Mouse (Mus musculus): ENCODE results near the gene Tor4a. TPM values are rescaled to one million over a fixed set of nuclear protein-coding genes. Genes with fewer than 3 reads are reported as not detected.

The Tor4a gene
- total and polyA plus RNA-seq, 3 experiments, result 12.6 to 20.4 (median 15.3) TPM

DNA sequence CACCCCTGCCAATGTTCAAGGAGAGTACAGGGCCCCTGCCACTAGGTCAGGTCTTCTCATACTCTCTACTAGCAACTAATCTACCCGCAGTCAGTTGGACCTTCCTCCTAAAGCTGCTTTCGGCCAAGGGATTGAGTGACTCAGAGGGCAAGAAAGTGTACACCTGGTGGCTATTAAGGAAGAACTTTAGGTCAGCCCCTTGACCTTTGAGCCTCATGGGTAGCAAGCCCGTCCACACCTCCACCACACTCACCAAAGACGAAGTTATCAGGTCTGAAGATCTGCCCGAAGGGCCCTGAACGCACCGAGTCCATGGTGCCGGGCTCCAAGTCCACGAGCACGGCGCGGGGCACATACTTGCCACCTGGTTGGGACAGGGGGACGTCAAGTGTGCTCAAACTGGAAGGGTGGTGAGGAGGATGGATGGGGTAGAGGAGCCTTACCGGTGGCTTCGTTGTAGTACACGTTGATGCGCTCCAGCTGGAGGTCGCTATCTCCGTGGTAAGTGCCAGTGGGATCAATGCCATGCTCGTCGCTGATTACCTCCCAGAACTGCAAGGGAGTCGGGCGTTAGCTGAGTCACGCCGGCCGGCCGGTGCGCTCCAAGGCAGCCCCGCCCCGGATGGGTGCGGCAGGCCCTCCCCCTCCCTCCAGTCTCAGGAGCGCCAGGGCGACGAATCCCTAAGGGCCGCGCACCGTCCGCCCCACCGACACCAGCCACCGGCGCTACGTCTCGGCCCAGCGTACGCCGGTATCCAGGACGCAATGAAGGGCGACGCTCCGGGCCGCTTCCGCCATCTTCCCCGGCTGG lies 27.2 kb upstream of the Tor4a start:
- DNase-seq (ENCODE audit: extremely low read depth), result peak; percentile 79
- dilution Hi-C loops (cut with MboI; ENCODE audit: extremely low pct_ligation_motif_present, extremely low pct_unique_long_range_greater_than_20kb, low sequenced_read_pairs) (no loop called here), in situ Hi-C loops (cut with MboI; ENCODE audit: low pct_ligation_motif_present, low pct_unique_long_range_greater_than_20kb, low sequenced_read_pairs) (no loop called here)
- TF ChIP-seq ZKSCAN1 (IDR thresholded peaks at IDR 0.05; ENCODE audit: borderline replicate concordance, low read depth, low read length) (no peak), RAD21 (IDR thresholded peaks at IDR 0.05; ENCODE audit: low read depth, low read length) (no peak), MAX (IDR thresholded peaks at IDR 0.05; ENCODE audit: low read length) (peak; percentile 41; the same call in 1 of the 2 replicates), JUN (IDR thresholded peaks at IDR 0.05; ENCODE audit: insufficient read depth, low read depth, low read length) (no peak), MXI1 (IDR thresholded peaks at IDR 0.05; ENCODE audit: low read depth, low read length) (peak; percentile 94), MAFK (IDR thresholded peaks at IDR 0.05; ENCODE audit: insufficient replicate concordance, low read length) (peak; percentile 45; the same call in 1 of the 2 replicates), UBTF (IDR thresholded peaks at IDR 0.05; ENCODE audit: low read depth, low read length) (peak; percentile 23; the same call in 1 of the 2 replicates), ELF1 (IDR thresholded peaks at IDR 0.05; ENCODE audit: low read depth, low read length) (peak; percentile 34; the same call in 1 of the 2 replicates), RCOR1 (conservative IDR thresholded peaks at IDR 0.05; ENCODE audit: low read depth, low read length) (no peak), MAZ (IDR thresholded peaks at IDR 0.05; ENCODE audit: low read depth, low read length) (0 out of 2 replicates have a peak, but pooled peaks have one; percentile 41)
- Histone ChIP-seq H3K4me3 (replicated peaks in 1 of 3; ENCODE audit: low read depth in 2 of 3, low read length in 2 of 3, poor library complexity in 1 of 3) (peak overlapping the region; percentile 64 to 99 (median 82)), H3K27ac (ENCODE audit: insufficient read depth, low read depth) (peak overlapping the region; percentile 98), H3K9me3 (replicated peaks; ENCODE audit: low read length) (no peaks in the 10 kb centered on the region), H3K36me3 (replicated peaks in 1 of 2; ENCODE audit: control insufficient read depth in 1 of 2, insufficient read depth in 1 of 2, low read length in 1 of 2) (peaks cover 22 to 26% of the 10 kb centered on the region in 2 experiments), H3K4me2 (ENCODE audit: insufficient read depth, low read depth, poor library complexity, severe bottlenecking) (peak overlapping the region; percentile 53), H3K4me1 (ENCODE audit: control insufficient read depth in 1 of 2, insufficient read depth in 2 of 2) (peaks cover 13 to 31% of the 10 kb centered on the region in 2 experiments; a peak in 3 of 4 replicates), H3K27me3 (replicated peaks) (peaks cover under 1% of the 10 kb centered on the region), H3K79me2 (replicated peaks; ENCODE audit: control insufficient read depth, extremely low read depth, insufficient read depth, poor library complexity, severe bottlenecking) (peaks cover 9% of the 10 kb centered on the region), H3K9ac (ENCODE audit: insufficient read depth, low read depth) (peak overlapping the region; percentile 92)

DNA sequence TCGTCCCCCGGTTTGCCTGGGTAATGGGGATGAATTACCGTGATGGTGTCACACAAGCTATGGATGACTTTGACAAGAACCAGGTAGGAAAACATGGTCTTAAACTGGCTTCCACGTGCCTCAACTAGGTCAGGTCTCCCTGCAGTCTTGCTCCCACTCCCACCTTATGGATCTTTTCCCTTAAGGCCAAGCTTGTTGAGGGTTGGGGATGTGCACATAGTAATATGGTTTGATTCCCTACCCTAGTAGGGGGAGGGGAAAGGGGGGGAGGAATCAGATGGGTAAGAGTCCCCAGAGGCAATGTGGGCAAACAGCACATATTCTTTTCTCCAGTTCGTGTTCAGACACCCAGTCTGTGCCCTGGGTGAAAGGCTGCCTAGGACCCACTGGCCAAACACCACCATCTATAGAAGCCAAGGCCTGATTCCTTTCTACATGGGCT lies 24.7 kb upstream of the Tor4a start:
- dilution Hi-C loops (cut with MboI; ENCODE audit: extremely low pct_ligation_motif_present, extremely low pct_unique_long_range_greater_than_20kb, low sequenced_read_pairs), result no loop called here
- Histone ChIP-seq H3K27ac (ENCODE audit: insufficient read depth, low read depth) (no peak overlapping the region), H3K4me3 (replicated peaks in 1 of 3; ENCODE audit: low read depth in 2 of 3, low read length in 2 of 3, poor library complexity in 1 of 3) (no peak overlapping the region), H3K4me2 (ENCODE audit: insufficient read depth, low read depth, poor library complexity, severe bottlenecking) (no peak overlapping the region), H3K9ac (ENCODE audit: insufficient read depth, low read depth) (no peak overlapping the region), H3K9me3 (replicated peaks; ENCODE audit: low read length) (no peaks in the 10 kb centered on the region), H3K36me3 (replicated peaks in 1 of 2; ENCODE audit: control insufficient read depth in 1 of 2, insufficient read depth in 1 of 2, low read length in 1 of 2) (peaks cover 22 to 26% of the 10 kb centered on the region in 2 experiments), H3K4me1 (ENCODE audit: control insufficient read depth in 1 of 2, insufficient read depth in 2 of 2) (peaks cover 9 to 18% of the 10 kb centered on the region in 2 experiments; a peak in 3 of 4 replicates), H3K79me2 (replicated peaks; ENCODE audit: control insufficient read depth, extremely low read depth, insufficient read depth, poor library complexity, severe bottlenecking) (peaks cover 9% of the 10 kb centered on the region), H3K27me3 (replicated peaks) (no peaks in the 10 kb centered on the region)
- in situ Hi-C loops (cut with MboI; ENCODE audit: low pct_ligation_motif_present, low pct_unique_long_range_greater_than_20kb, low sequenced_read_pairs), result no loop called here
- no peak for DNase-seq (ENCODE audit: extremely low read depth)
- TF ChIP-seq NRF1 (IDR thresholded peaks at IDR 0.05; ENCODE audit: low read depth, low read length), result no peak
- TF ChIP-seq RAD21 (IDR thresholded peaks at IDR 0.05; ENCODE audit: low read depth, low read length), result no peak
- TF ChIP-seq POLR2AphosphoS2 (IDR thresholded peaks at IDR 0.05; ENCODE audit: low read depth, low read length), result peak; percentile 97
- no peak for TF ChIP-seq CHD1 (IDR thresholded peaks at IDR 0.05; ENCODE audit: low read depth, low read length)
- no peak for TF ChIP-seq CTCF (conservative IDR thresholded peaks at IDR 0.05 in 1 of 2, IDR thresholded peaks at IDR 0.05 in 1 of 2; ENCODE audit: low read depth in 2 of 2, low read length in 2 of 2)
- TF ChIP-seq ZC3H11A (IDR thresholded peaks at IDR 0.05; ENCODE audit: low read depth, low read length), result no peak
- no peak for TF ChIP-seq KAT2A (IDR thresholded peaks at IDR 0.05; ENCODE audit: insufficient replicate concordance, low read length)
- TF ChIP-seq SMC3 (IDR thresholded peaks at IDR 0.05; ENCODE audit: low read depth, low read length), result no peak
- TF ChIP-seq ZKSCAN1 (IDR thresholded peaks at IDR 0.05; ENCODE audit: borderline replicate concordance, low read depth, low read length), result no peak
- no peak for TF ChIP-seq MEF2A (IDR thresholded peaks at IDR 0.05; ENCODE audit: borderline replicate concordance, low read depth, low read length)
- peak; percentile 65; the same call in 1 of the 2 replicates for TF ChIP-seq CHD2 (IDR thresholded peaks at IDR 0.05; ENCODE audit: low read length)
- TF ChIP-seq NELFE (IDR thresholded peaks at IDR 0.05; ENCODE audit: low read depth, low read length), result no peak
- no peak for TF ChIP-seq IRF4 (IDR thresholded peaks at IDR 0.05; ENCODE audit: low read depth, low read length)
- TF ChIP-seq UBTF (IDR thresholded peaks at IDR 0.05; ENCODE audit: low read depth, low read length), result no peak
- no peak for TF ChIP-seq BHLHE40 (IDR thresholded peaks at IDR 0.05; ENCODE audit: low read depth, low read length)
- no peak for TF ChIP-seq HCFC1 (IDR thresholded peaks at IDR 0.05; ENCODE audit: low read depth, low read length)
- TF ChIP-seq USF2 (conservative IDR thresholded peaks at IDR 0.05; ENCODE audit: low read depth, low read length), result no peak
- no peak for TF ChIP-seq ZNF384 (IDR thresholded peaks at IDR 0.05; ENCODE audit: low read depth, low read length)
- TF ChIP-seq USF1 (IDR thresholded peaks at IDR 0.05; ENCODE audit: low read depth, low read length), result no peak
- TF ChIP-seq TCF12 (IDR thresholded peaks at IDR 0.05; ENCODE audit: low read depth, low read length), result no peak
- peak; percentile 68 for TF ChIP-seq ZMIZ1 (IDR thresholded peaks at IDR 0.05; ENCODE audit: low read depth, low read length)
- no peak for TF ChIP-seq PAX5 (IDR thresholded peaks at IDR 0.05; ENCODE audit: low read length)
- TF ChIP-seq MAZ (IDR thresholded peaks at IDR 0.05; ENCODE audit: low read depth, low read length), result no peak
- no peak for TF ChIP-seq MAFK (IDR thresholded peaks at IDR 0.05; ENCODE audit: insufficient replicate concordance, low read length)
- TF ChIP-seq POLR2A (IDR thresholded peaks at IDR 0.05; ENCODE audit: low read depth, low read length), result peak; percentile 47; the same call in 1 of the 2 replicates
- no peak for TF ChIP-seq MAX (IDR thresholded peaks at IDR 0.05; ENCODE audit: low read length)
